Mouse (Mus musculus): Measurements from ENCODE around the gene Slc2a9.
"Not testable (repeated sequence)": the region's sequence is repeated elsewhere in the genome, so short reads cannot be mapped to it uniquely, and the experiment has no call there.

Slc2a9 gene

DNA sequence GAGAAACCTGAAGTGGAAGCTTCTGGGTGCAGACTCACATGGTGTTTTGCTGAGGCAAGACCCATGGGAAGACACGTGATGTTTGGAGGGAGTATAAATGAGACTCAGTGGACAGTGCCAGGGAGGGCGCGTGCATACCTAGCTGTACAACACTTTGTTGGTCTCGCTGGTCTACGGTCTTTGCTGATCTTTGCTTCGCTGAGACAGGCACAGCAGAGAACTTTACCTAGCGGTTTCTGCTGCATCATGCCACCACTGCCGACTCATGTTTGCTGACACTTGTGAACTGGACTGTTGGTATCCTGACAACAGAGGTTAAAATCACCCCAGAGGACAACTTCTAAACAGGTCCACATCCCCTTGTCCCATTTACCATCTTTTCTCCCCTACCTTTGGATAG is 2.9 kb downstream of the Slc2a9 start:
- no peak for DNase-seq

DNA sequence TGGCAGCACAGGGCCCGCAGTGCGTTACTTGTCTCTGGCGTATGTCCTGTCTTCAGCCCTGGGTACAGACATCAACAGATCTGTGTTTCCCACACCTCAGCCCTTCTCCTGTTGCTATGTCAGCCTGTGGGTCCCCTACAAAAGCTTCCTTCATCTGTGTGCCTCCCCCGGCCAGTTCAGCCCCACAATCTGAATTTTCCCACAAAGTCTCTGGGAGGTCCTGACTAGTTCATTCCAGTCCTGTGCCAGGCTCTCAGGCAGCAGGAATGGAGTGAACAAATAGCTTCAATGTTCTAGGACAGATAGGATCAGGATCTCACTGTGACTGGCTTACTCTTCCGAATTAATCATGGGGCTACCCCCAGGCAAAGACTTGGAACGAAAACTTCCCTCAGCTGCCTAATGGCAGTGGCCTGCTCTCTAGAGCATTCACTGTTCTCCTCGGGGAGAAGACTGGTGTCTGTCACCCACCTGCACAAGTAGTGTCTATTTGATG is 3.6 kb downstream of the Slc2a9 start:
- DNase-seq, result no peak

DNA sequence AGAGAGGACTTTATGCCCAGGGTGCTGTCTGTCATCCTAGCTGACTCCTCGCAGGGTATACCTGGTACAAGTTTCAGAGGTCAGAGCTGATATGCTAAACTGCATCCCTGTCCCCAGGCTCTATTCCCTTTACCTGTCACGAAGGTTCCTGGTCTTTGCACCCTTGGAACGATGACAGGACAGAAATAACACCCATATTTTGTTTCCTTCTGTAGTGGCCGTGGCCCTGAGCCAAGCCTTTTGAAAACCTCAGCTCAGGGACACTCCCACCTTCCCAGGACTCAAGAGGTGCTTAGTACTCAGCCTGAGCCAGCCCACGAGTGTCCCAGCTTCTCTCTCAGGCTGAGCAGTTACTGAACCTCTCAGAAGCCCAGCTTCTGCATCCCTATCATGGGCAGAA is 4.5 kb downstream of the Slc2a9 start:
- DNase-seq, result no peak

DNA sequence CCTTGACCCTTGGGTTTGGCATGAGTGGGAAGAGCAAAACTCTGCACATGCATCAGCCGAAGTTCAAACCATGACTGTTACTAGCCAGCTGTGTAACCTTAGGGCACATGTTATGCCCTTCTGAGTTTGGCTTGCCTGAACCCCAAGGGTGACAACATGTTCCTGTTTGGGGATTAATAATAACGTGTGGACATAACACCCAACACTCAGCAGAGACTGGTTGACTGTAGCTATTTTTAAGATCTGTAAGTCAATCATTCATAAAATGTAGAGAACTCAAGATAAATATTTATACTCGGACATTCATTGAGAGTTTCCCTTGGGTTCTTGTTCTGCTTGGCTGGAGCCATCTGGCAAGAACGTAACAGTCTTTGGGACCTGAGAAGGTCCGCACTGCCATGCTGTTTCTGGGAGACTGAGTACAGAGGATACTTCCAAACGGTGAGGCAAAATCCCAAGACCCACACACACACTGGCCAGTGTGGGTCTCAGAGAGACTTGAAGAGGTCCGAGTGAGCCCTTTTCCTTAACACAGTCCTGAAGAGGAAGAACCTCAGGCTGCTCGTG is 6.4 kb downstream of the Slc2a9 start:
- DNase-seq, result no peak

DNA sequence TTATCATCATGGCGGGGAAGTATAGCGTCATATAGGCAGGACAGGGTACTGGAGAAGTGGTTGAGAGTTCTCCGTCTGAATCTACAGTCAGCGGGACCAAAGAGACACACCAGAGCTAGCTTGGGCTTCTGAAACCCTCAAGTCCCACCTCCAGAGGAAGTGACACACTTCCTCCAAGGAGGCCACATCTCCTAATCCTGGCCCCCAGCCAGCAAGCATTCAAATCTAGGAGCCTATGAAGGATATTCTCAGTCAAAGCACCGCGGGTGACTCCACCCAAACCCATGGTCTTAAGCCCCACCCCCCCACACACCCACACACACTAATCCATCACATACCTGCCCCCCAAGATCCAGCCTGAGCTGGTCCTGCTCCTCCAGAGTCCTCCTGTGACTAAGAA is 9.1 kb downstream of the Slc2a9 start:
- DNase-seq, result no peak

DNA sequence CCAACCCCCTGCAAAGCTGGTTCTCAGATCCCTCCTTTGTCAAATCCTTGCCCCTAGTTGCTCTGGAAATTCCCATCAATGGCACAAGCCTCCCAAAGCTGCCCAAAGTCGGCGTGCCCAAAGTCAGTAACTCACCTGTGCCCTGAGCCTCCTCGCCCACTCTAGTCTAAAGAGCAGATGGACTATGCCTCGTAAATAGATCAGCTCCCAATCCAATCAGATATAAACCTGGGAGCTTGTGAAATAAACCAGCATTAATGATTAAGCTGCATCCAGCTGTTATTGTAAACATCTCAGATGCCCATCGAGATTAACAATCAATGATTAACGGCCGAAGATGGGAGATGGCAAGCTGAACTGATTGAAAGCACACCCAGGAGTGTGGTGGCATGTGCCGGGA is 11.2 kb downstream of the Slc2a9 start:
- no peak for DNase-seq

DNA sequence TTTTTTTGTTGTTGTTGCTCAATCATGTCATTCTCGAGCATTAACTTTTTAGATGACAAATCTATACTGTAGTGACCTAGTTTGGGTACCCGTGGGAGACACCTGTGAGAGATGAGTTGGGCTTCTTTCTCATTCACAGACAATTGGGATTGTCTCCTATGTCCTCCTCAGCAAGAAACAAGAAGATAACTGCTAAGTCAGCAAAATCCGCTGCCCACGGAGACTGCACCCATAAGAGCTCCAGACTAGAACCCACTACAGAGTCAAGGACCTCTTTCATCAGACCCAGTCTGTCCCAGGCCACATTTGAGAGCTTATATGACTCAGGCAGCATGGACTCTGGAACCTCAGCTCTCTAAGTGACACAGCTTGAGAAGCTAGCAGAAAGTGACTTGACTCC is 13.2 kb downstream of the Slc2a9 start:
- no peak for DNase-seq

DNA sequence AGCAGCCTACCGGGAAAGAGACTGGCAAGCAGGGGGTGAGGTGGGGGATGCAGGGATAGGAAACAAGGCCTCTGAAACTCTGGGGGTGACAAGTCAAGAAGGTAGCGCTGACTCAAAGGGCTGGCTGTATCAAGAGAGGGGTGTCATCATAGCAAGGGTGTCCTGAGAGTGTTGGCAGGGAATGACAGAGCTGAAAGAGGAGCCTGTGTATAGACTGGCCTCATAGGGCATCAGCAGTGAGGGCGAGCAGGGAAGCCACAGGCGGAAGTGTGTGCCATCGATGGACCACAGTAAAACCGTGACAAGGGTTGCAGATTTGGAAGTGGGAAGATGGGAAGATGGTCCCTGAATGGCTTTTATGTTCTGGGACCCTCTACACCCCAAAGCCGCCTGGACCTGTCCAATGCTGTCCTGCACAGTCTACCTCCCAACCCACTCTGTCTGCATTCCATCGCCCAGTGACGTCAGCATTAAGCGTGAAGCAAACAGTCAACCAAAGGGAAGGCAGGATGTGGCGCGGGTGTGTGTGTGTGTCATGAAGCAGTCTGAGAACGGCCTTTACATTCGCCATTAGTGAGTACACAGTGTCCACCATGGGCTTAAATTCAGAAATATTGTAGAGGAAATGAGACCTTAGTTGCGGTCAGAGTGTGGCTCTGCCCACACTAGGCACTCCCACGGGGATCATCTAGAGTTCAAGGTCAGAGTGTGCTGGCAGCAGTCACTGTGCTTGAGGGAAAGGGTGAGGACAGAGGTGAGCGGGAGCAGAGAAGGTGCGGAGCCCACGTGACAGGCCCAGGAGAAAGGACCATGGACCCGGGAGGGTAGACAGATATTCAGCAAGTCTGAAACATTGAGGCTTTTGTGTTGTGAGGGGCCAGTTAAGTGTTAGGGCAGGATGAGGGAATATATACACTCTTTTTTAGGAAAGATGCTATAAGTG is 14.0 kb downstream of the Slc2a9 start:
- no peak for DNase-seq

DNA sequence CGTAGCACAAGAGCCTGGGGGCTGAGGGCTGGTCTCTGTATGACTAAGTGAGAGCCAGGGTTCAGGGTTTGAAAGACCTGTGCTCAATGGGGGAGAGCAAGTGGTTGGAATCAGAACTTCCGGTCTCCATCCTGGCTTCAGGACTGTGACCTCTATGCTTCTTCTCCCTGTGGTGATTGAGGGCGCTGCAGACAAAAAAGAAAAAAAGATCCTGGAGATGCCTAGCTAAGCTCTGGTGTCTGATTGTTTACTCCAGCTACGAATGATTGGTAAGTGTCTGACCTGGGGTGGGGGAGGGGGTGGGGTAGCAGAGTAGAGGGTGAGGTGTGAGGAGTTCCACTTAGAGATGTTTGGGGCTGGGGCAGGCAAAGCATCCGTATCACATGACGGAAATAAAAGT is 14.9 kb downstream of the Slc2a9 start:
- DNase-seq, result no peak

DNA sequence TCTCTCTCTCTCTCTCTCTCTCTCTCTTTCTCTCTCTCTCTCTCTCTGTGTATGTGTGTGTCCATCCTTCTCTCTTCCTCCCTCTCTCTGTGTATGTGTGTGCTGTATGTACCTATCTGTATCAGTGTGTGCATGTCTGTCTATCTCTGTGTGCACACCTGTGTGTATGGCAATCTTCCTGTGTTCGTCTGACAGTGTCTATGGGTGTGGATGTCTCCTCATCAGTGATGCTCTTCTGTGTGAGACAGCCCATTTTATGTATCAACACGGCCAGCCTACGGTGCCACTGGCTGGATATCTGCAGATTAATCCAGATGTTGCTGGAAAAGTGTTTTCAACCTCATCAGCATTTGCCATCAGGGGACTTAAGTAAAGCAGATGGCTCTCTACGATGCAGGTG is 15.7 kb downstream of the Slc2a9 start:
- no peak for DNase-seq

DNA sequence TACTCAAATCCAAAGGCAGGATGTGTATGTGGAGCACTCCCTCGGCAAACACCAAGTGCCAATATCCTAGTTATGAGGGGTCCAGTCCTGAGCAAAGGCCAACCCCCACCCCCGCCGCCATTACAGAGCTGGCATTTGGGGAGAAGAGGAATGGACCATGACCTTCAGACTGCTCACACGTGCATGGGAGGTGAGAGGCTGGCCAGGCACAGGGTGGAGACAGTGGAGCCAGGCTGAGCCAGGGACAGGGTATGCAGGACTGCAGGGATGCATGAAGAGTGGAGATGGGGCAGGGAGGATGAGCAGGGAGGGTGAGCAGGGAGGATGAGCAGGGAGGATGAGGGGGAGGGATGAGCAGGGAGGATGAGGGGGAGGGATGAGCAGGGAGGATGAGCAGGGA is 17.0 kb downstream of the Slc2a9 start:
- DNase-seq, result no peak

DNA sequence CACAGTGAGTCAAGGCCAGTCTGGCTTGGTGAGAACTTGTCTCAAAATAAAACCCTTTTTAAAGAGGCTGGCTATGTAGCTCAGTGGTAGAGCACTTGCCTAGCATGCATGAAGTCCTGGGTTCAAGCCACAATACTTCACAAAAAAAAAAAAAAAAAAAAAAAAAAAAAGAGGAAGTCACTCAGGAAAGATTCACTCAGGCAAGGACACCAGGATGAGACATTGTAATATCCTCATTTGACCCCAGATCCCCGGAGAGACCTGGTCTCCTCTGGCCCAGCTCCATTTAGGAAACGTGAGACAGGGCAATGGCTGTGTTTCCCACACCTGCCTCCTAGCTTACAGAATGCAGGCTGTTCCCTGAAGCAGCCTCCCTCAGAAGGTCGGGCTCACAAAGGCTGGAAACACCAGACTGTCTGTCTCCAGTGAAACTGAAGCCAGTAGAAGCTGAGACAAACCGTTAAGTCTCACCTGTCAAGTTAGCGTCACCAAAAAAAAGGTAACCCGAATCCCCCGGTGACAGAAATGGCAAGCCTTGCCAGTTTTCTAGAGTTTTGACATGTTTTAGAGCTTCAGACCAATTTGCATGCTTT is 19.3 kb downstream of the Slc2a9 start:
- no peak for DNase-seq

DNA sequence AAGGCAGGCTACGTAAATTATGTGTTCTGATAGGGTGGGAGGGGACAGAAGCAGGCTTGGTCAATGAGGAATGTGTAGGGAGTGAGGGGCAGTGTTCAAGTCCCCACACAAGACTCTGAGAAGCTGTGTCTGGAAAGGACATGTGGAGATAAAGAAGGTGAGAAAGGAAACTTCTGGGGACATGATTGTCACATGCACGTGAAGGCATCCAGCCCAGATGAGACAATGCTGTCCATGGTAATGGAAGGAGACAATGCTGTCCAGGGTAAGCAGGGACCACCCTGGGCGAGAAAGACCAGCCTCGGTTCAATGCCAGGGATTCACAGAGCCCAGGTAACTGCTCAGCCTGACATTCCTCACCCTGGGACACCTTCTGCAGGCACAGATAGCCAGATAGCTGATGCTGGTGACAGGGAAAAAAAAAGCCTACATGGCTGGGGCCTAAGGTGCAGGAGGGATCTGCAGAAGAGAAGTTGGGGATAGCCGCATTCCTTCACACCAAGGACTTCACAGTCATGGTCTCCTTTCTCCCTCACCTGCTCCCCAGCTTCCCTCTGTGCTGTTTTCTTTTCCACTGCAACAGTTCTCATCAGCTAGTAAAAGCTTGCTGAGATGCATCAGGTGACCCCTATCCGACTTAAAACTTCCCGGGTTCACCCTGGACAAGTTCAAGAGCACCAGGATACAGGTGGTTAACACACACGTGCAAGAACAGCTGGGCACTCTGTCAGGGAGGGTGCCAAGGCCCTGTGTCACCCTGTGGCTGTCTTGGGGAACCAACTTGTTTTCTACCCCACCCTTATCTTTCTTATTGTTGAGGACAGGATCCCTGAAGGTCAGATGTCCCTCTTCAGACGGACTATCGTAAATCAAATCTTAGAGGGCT is 21.9 kb downstream of the Slc2a9 start:
- DNase-seq, result no peak

DNA sequence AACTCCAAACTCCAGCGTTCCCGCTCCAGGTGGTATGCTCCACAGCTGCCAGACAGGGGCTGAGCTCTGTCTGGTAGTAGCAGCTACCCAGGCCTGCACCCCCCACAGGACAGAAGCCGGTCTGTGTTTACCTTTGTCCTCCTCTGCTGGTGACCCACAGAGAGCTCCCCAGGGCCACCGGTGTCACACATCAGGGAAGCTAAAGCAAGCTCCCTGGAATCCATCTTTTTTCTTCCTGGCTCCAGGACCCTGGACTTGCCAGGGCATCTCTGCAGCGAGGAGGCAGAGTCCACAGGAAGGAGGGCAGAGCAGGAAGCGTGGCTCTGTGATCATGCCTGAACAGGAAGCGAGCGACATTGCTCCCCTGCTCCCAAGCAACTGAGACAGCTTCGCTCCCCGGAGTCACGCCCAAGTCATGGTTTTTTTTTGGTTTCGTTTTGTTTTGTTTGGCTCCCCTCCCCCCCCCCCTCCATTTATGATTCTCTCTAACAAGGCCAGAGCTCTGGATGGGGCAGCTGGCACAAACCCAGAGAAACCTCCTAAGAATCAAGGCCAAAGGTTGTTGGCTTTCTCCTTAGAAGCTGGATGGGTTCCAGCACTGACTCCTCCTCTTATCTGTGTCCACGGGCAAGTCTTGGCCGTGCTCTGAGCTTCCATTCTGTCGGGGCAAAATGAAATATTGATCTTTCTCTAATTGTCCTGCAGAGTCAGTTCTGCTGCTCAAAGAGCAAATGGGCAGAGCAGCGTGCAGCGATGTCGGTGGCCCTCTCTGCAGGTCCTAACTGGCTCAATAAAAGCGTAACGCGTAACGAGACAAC is 22.8 kb downstream of the Slc2a9 start:
- no peak for DNase-seq

DNA sequence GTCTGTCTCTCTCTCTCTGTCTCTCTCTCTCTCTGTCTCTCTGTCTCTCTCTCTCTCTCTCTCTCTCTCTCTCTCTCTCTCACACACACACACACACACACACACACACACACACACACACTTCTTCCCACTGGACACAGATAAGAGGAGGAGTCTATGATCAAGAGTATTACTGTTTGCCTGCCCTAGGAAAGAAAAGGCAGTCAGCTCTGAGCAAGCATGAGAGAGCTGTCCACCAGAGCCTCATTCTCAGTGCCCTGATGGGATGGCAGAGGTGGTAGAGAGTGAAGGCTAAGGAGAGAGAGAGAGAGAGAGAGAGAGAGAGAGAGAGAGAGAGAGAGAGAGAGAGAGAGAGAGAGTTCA is 23.4 kb downstream of the Slc2a9 start:
- not testable (repeated sequence) for DNase-seq

DNA sequence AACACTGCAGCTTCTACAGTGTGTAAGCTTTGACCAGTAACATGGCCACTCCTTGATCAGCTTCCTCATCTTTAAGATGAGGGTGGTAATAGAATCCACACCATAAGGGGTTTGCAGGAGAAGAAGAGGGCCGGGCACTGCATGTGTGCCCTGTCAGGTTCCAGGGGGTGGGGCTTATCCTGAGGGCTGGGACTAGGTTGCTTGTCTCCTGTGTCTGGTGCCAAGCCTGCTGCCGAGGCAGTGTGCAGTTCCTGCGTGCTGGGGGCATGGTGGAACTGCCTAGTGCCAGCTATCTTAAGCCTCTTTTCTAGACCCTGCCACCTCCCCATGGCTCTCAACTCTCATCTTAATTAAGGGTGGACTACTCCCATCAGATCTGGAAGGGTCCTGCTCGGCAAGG is 23.9 kb downstream of the Slc2a9 start:
- no peak for DNase-seq

DNA sequence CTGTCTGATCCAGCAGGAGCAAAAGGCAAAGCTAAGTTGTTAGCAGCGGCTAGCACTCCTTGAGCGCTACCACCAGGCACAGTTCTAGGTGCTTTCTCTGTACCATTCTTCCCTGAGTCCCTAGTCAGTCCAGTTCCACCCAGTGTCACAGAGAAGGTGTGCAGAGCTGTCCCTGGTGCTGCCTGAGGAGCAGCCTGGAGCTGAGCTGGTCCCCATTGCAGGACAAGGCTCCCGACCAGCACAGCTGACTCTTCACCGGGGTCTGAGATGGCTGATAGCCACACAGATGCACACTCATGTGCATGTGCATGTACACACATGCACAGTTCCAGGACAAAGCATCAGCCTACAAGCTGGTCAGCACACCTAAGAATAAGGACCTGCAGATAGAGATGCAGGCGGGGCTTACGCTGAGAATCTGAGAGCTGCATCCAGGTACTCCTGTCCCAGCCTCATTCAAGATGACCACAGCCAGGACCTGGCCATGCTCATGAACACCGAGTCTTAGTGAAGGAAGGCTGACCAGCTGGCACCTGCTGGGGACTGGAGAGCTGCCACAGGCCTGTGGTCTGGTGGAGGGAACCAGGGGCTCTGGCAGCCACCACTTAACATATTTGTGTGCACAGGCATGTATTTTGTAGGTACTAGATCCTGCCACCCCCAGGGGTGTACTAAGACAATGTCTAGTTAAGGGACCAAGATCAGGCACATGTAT is 25.1 kb downstream of the Slc2a9 start:
- peak; percentile 3 for DNase-seq

DNA sequence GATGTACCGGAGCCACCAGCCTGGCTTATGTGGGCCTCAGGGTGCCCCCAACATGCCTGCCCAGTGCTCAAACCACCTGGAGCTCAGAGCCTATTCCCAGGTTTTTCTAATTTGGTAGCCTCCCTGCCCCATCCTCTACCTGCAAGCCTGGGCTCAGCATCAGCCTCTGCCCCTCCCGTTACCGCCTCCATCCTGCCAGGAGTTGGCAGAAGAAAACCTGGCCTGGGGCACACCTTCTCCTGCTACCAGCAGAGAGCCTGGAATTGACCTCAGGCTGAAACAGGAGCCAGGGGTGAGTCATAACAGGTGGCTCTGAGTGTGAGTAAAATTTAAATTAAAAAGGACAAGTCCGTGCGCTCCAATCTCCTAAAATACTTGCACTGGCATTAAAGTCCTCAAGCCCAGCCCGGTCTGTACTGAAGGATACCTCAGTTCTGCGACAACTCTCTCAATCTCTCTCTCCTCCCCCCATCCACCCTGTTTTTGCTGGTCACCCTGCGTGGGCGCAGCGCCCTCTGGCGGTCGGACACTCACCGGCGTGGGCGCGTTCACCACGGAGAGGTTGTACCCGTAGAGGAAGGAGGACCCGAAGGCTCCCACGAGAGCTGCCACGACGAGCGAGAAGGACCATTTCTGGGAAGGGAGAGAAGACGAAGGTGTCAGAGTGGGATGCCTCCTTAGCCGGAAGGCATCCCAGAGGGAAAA is 25.9 kb downstream of the Slc2a9 start:
- peak; percentile 61 for DNase-seq

DNA sequence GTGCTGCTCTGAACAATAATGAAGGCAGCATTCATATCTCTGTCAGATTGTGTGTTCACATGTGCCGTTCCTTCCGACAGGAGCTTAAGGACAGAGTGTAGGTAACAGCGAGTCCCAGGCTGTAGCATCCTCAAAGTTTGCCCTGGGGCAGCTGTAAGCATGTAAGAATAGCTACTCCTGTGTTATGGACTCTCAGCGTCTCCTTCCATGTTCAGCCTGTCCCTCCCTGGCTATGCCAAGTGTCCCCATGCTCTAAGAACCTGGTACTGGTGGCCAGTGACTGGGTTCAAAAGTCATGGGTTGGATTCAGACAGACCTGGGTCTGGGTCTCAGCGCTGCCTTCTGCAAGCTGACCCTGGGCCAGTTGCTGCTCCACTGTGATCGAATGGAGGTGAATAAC is 32.1 kb downstream of the Slc2a9 start:
- no peak for DNase-seq

DNA sequence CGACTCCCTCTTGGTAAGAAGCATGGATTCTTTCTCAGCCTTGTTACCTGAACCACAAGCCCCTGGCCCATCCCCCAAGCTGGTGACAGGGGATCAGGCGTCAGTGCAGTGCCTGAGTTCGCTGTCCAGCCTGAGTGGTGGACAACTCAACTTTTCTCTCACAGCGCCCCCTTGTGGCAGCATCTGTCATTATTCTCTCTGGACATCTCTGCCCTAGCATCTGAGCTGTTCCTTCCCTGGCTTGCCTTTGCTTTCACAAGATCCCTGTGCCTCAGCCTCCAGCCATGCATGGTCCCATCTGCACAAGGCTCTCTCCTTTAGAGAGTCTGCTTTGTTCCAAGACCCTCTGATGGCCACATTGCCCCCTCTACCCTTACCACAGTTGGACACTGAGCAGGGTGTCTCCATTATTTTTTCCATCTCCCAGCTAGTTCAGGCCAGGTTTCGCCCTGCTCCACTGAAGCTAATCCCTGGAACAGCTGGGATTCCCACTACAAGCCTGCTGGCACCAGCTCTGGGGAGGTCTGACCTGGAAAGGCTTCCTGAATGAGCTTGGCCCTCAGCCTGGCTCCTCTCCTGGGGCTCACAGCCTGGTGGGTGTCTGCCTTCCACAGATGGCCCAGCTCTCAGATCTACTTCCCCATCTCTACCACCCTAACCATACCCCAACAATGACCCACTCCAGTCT is 32.9 kb downstream of the Slc2a9 start:
- DNase-seq, result peak; percentile 68
